In genomic region chr10:40302140-40302985, GRCm38 (mm10) we compare ENCODE assay signal across 8 mouse cellular contexts. TPM values are rescaled to one million over a fixed set of nuclear protein-coding genes. Genes with fewer than 3 reads are reported as not detected.
A peak's percentile ranks its signal among the peaks of the same experiment; 100 is the strongest.
DNase-seq lines count a peak whose midpoint lies in the region; ATAC-seq and TF ChIP-seq lines count a peak whose summit lies in the region.

TSS of gene Amd1 (minus strand) at chr10:40302186.

- H3K9ac ChIP-seq in embryonic facial prominence, embryonic 14.5 days (ENCODE audit: low read depth, low read length) = peak within 1 kb of the TSS; percentile 94
- H3K9ac ChIP-seq in heart, adult 2 months (ENCODE audit: low read depth, low read length) = peak within 1 kb of the TSS; percentile 99
- H3K9ac ChIP-seq in limb, embryonic 13.5 days = peak within 1 kb of the TSS; percentile 96
- peak within 1 kb of the TSS; percentile 94 for H3K9ac ChIP-seq in midbrain, embryonic 16.5 days (ENCODE audit: low read depth, low read length)

- no peak for TF ChIP-seq EP300 in heart, adult 2 months (IDR thresholded peaks at IDR 0.05; ENCODE audit: insufficient read depth, low read depth, low read length)

- intact Hi-C loops in heart, adult 2 months (cut with DNase I) = loop anchor here (1.0 kb wide), 1 partner anchor 46 kb away; no protein-coding TSS in a partner anchor

- H3K27me3 ChIP-seq in embryonic facial prominence, embryonic 14.5 days (replicated peaks; ENCODE audit: control insufficient read depth, insufficient read depth, low read length) = no peaks in the 10 kb centered on the region
- H3K27me3 ChIP-seq in heart, adult 2 months (ENCODE audit: control insufficient read depth, insufficient read depth, low read length) = no peaks in the 10 kb centered on the region
- H3K27me3 ChIP-seq in limb, embryonic 13.5 days = no peaks in the 10 kb centered on the region
- H3K27me3 ChIP-seq in midbrain, embryonic 16.5 days (ENCODE audit: control insufficient read depth, insufficient read depth, low read depth, low read length) = no peaks in the 10 kb centered on the region

- DNase-seq in 3T3-L1 (ENCODE audit: low read depth, low spot score) = peak; percentile 98
- peak; percentile 99 to 100 for DNase-seq in adrenal gland, postnatal 4 days (ENCODE audit: low spot score in 2 of 2)
- peak; percentile 100 for DNase-seq in embryonic facial prominence, embryonic 14.5 days (ENCODE audit: low spot score)
- peak; percentile 100 for DNase-seq in heart, adult 2 months
- DNase-seq in kidney, adult 8-10 months = peak; percentile 99 to 100
- DNase-seq in spleen, postnatal 10 days (ENCODE audit: low spot score in 2 of 2) = peak; percentile 99 to 100

- peak within 1 kb of the TSS; percentile 96 for H3K4me3 ChIP-seq in embryonic facial prominence, embryonic 14.5 days (ENCODE audit: low read depth, low read length)
- H3K4me3 ChIP-seq in heart, adult 2 months = peak within 1 kb of the TSS; percentile 94
- H3K4me3 ChIP-seq in limb, embryonic 13.5 days = peak within 1 kb of the TSS; percentile 98
- peak within 1 kb of the TSS; percentile 82 for H3K4me3 ChIP-seq in midbrain, embryonic 16.5 days (ENCODE audit: low read depth, low read length)

- H3K4me1 ChIP-seq in embryonic facial prominence, embryonic 14.5 days (ENCODE audit: control insufficient read depth, insufficient read depth, low read length) = peaks cover 10% of the 10 kb centered on the region
- no peaks in the 10 kb centered on the region; the same call in none of the 2 replicates for H3K4me1 ChIP-seq in heart, adult 2 months (ENCODE audit: control insufficient read depth, insufficient read depth, low read length)
- peaks cover 23% of the 10 kb centered on the region for H3K4me1 ChIP-seq in limb, embryonic 13.5 days
- peaks cover 17% of the 10 kb centered on the region for H3K4me1 ChIP-seq in midbrain, embryonic 16.5 days (ENCODE audit: control insufficient read depth, insufficient read depth, low read length)

- peaks cover 6% of the 10 kb centered on the region for H3K79me2 ChIP-seq in heart, adult 2 months (replicated peaks; ENCODE audit: control insufficient read depth, insufficient read depth, low read length)

- TF ChIP-seq CTCF in heart, adult 2 months (IDR thresholded peaks at IDR 0.05) = no peak

- no peaks in the 10 kb centered on the region for H3K36me3 ChIP-seq in embryonic facial prominence, embryonic 14.5 days (ENCODE audit: control insufficient read depth, insufficient read depth, low read length)
- H3K36me3 ChIP-seq in heart, adult 2 months (ENCODE audit: control insufficient read depth, insufficient read depth, low read length) = peaks cover 18% of the 10 kb centered on the region
- 0 out of 2 replicates have a peak, but pooled peaks cover 6% of the 10 kb centered on the region for H3K36me3 ChIP-seq in limb, embryonic 13.5 days
- H3K36me3 ChIP-seq in midbrain, embryonic 16.5 days (ENCODE audit: control insufficient read depth, insufficient read depth, low read length) = no peaks in the 10 kb centered on the region

- peak; percentile 90 for TF ChIP-seq POLR2A in heart, adult 2 months (IDR thresholded peaks at IDR 0.05; ENCODE audit: insufficient read depth, low read depth, low read length)

- ATAC-seq in embryonic facial prominence, embryonic 14.5 days (ENCODE audit: low read depth) = peak; percentile 96
- peak; percentile 95 for ATAC-seq in limb, embryonic 13.5 days (ENCODE audit: low FRiP score, low read depth)
- peak; percentile 98 for ATAC-seq in midbrain, embryonic 16.5 days

- peak within 1 kb of the TSS; percentile 92 for H3K27ac ChIP-seq in embryonic facial prominence, embryonic 14.5 days (replicated peaks; ENCODE audit: low read depth, low read length)
- peak within 1 kb of the TSS; percentile 96 for H3K27ac ChIP-seq in heart, adult 2 months
- H3K27ac ChIP-seq in limb, embryonic 13.5 days = peak within 1 kb of the TSS; percentile 96
- peak within 1 kb of the TSS; percentile 99 for H3K27ac ChIP-seq in midbrain, embryonic 16.5 days (ENCODE audit: low read length)

- WGBS in embryonic facial prominence, embryonic 14.5 days = under 1% methylated on average over 47 of the region's 55 CpGs
- under 1% methylated on average over 55 of the region's 55 CpGs for WGBS in heart, adult 2 months
- WGBS in limb, embryonic 13.5 days = under 1% methylated on average over 55 of the region's 55 CpGs
- under 1% methylated on average over 55 of the region's 55 CpGs for WGBS in midbrain, embryonic 16.5 days

- H3K9me3 ChIP-seq in embryonic facial prominence, embryonic 14.5 days (ENCODE audit: control insufficient read depth, low read length) = 0 out of 2 replicates have a peak, but pooled peaks cover 6% of the 10 kb centered on the region
- H3K9me3 ChIP-seq in limb, embryonic 13.5 days = peaks cover 4% of the 10 kb centered on the region; the same call in 1 of the 2 replicates
- H3K9me3 ChIP-seq in midbrain, embryonic 16.5 days (replicated peaks; ENCODE audit: control insufficient read depth, low read length, poor library complexity, severe bottlenecking) = no peaks in the 10 kb centered on the region

- H3K4me2 ChIP-seq in embryonic facial prominence, embryonic 14.5 days (ENCODE audit: low read depth, low read length) = peak within 1 kb of the TSS; percentile 82
- peak within 1 kb of the TSS; percentile 77 for H3K4me2 ChIP-seq in limb, embryonic 13.5 days (replicated peaks)
- peak within 1 kb of the TSS; percentile 85 for H3K4me2 ChIP-seq in midbrain, embryonic 16.5 days (ENCODE audit: low read length)

RNA-seq across cellular contexts. Expression of gene Amd1, which starts in this region (rescaled TPM):
- 10 to 100 TPM; 42.2 to 43.5 TPM for total RNA-seq in adrenal gland, postnatal 4 days (2021)
- polyA plus RNA-seq in embryonic facial prominence, embryonic 14.5 days (2014; fragmentation: Nextera tagmentation; extraction: Ambion mirVana) = 61.8 and 61.9 TPM in 2 replicates
- total RNA-seq in heart, adult 2 months (2021) = 100 to 1,000 TPM in 1 of 2 experiments, 10 to 100 TPM in 1; 98.5 to 114 TPM
- polyA plus RNA-seq in heart, adult 2 months (2012; rRNA removed) = 26.1 and 83.2 TPM in 2 replicates
- 56.9 and 60.1 TPM in 2 replicates for polyA plus RNA-seq in limb, embryonic 13.5 days (2015; fragmentation: Nextera tagmentation; extraction: Ambion mirVana)
- polyA plus RNA-seq in midbrain, embryonic 16.5 days (2015; fragmentation: Nextera tagmentation; extraction: Ambion mirVana) = 40.8 and 41.9 TPM in 2 replicates

Comparison
In these comparisons a context has a peak if more than half of its experiments do, and no peak if none do; other contexts are left out.
1. Peak in every context shown above with its lines: DNase-seq, ATAC-seq, H3K4me3 ChIP-seq and H3K27ac ChIP-seq.